Mouse (Mus musculus) stomach, postnatal 0 days (tissue): ENCODE data around the gene Akap8l. TPM values are rescaled to one million over a fixed set of nuclear protein-coding genes. Genes with fewer than 3 reads are reported as not detected.

Experiments
- ATAC-seq: fragments of 200-750 bp; cut with Nextera tagmentation; 2 replicates; pipeline ENCODE4 v1.8.0; 2017; ENCODE audit not compliant: low FRiP score, low TSS enrichment
- DNase-seq: peaks from one replicate; pipeline ENCODE4 v3.0.0-alpha.2; 2016; ENCODE audit warnings: low spot score
- H3K27ac ChIP-seq: fragments of 300-500 bp; sonication (generic); replicated peaks from 2 replicates; pipeline ENCODE4 v1.5.1; 2014; ENCODE audit warnings: mild to moderate bottlenecking, control low read depth
- H3K27me3 ChIP-seq: fragments of 300-500 bp; sonication (generic); 2 replicates; pipeline ENCODE4 v1.6.1; 2014; ENCODE audit warnings: low read length; ENCODE audit not compliant: control insufficient read depth, insufficient read depth
- H3K36me3 ChIP-seq: fragments of 300-500 bp; sonication (generic); 2 replicates; pipeline ENCODE4 v1.6.1; 2014; ENCODE audit warnings: low read length, mixed read lengths; ENCODE audit not compliant: control insufficient read depth, insufficient read depth
- H3K4me1 ChIP-seq: fragments of 300-500 bp; sonication (generic); replicated peaks from 2 replicates; pipeline ENCODE4 v1.6.1; 2014; ENCODE audit warnings: antibody characterized with exemption; ENCODE audit not compliant: control insufficient read depth, insufficient read depth
- H3K4me2 ChIP-seq: fragments of 300-500 bp; sonication (generic); replicated peaks from 2 replicates; pipeline ENCODE4 v1.6.1; 2014; ENCODE audit warnings: low read depth, mild to moderate bottlenecking, control low read depth, moderate library complexity
- H3K4me3 ChIP-seq: fragments of 300-500 bp; sonication (generic); 2 replicates; pipeline ENCODE4 v1.5.1; 2014; ENCODE audit warnings: low read depth, low read length, control low read depth
- H3K9ac ChIP-seq: fragments of 300-500 bp; sonication (generic); 2 replicates; pipeline ENCODE4 v1.6.1; 2014; ENCODE audit warnings: mild to moderate bottlenecking, low read length, control low read depth, mixed read lengths
- H3K9me3 ChIP-seq: fragments of 300-500 bp; sonication (generic); 2 replicates; pipeline ENCODE4 v1.6.1; 2016; ENCODE audit warnings: low read length; ENCODE audit not compliant: control insufficient read depth
- CTCF ChIP-seq: IDR thresholded peaks from 2 replicates; pipeline ENCODE4 v1.5.1; 2016; ENCODE audit warnings: antibody characterized with exemption, low read depth, mild to moderate bottlenecking, moderate library complexity
- EP300 ChIP-seq: optimal IDR thresholded peaks from 2 replicates; pipeline ENCODE3; 2016; ENCODE audit warnings: antibody characterized with exemption
- WGBS: fragments of 180-500 bp; shearing (Covaris S2); extraction: QIAGEN DNeasy Blood & Tissue Kit; methylation state at CpG from one replicate; pipeline ENCODE4 v1.1.7; 2014; 5-methylcytosine and 5-hydroxymethylcytosine counted together
- microRNA-seq: library from miRNA; unstranded; fragments of <30 nt; microRNA quantifications from one replicate; pipeline ENCODE4, GENCODE M21; 2016
- polyA plus RNA-seq: library from polyadenylated mRNA; unstranded; fragments of >200 nt; fragmentation: Nextera tagmentation; extraction: Ambion mirVana; gene quantifications from 2 replicates; pipeline ENCODE4 v1.2.1, GENCODE M21; 2015

Gene Akap8l
- polyA plus RNA-seq, 1 experiment from 2014 or later = 25.2 TPM

- no peak overlapping the region for H3K4me3 ChIP-seq
- TF ChIP-seq EP300 = no peak
- no peak for TF ChIP-seq CTCF
- no peak overlapping the region for H3K9ac ChIP-seq
- no peak overlapping the region for H3K27ac ChIP-seq
- H3K9me3 ChIP-seq = no peaks in the 10 kb centered on the region
- no peak for ATAC-seq
- H3K4me2 ChIP-seq = no peak overlapping the region
- H3K36me3 ChIP-seq = no peaks in the 10 kb centered on the region
- H3K4me1 ChIP-seq = no peaks in the 10 kb centered on the region
- no peak for DNase-seq
- WGBS = 84% methylated on average over 2 of the region's 2 CpGs
- H3K27me3 ChIP-seq = no peaks in the 10 kb centered on the region
Measured at GRCm38 (mm10) chr17:32281126-32281525, 69.3 kb downstream of the Akap8l start.

- Histone ChIP-seq H3K4me2 (no peak overlapping the region), H3K4me3 (no peak overlapping the region), H3K4me1 (no peaks in the 10 kb centered on the region), H3K36me3 (no peaks in the 10 kb centered on the region), H3K27me3 (no peaks in the 10 kb centered on the region), H3K9ac (no peak overlapping the region), H3K27ac (no peak overlapping the region), H3K9me3 (no peaks in the 10 kb centered on the region)
- ATAC-seq (no peak), DNase-seq (no peak)
- no peak for TF ChIP-seq EP300
- TF ChIP-seq CTCF = no peak
- 78% methylated on average over 3 of the region's 3 CpGs for WGBS
Measured at GRCm38 (mm10) chr17:32280575-32280974, 69.8 kb downstream of the Akap8l start.

- ATAC-seq (no peak), DNase-seq (no peak)
- TF ChIP-seq EP300 = no peak
- TF ChIP-seq CTCF = no peak
- H3K9me3 ChIP-seq = no peaks in the 10 kb centered on the region
- WGBS = 67% methylated on average over 1 of the region's 1 CpGs
- no peak overlapping the region for H3K9ac ChIP-seq
- no peak overlapping the region for H3K27ac ChIP-seq
- no peaks in the 10 kb centered on the region for H3K27me3 ChIP-seq
- no peak overlapping the region for H3K4me3 ChIP-seq
- H3K4me2 ChIP-seq = no peak overlapping the region
- no peaks in the 10 kb centered on the region for H3K4me1 ChIP-seq
- no peaks in the 10 kb centered on the region for H3K36me3 ChIP-seq
Measured at GRCm38 (mm10) chr17:32277201-32277600, 73.2 kb downstream of the Akap8l start.

GRCm38 (mm10) chr17:32275568-32275967 is 74.8 kb downstream of the Akap8l start:
- H3K4me2 ChIP-seq = no peak overlapping the region
- H3K27ac ChIP-seq = no peak overlapping the region
- H3K4me3 ChIP-seq = no peak overlapping the region
- no peaks in the 10 kb centered on the region for H3K9me3 ChIP-seq
- DNase-seq (no peak), ATAC-seq (no peak)
- no peaks in the 10 kb centered on the region for H3K36me3 ChIP-seq
- H3K9ac ChIP-seq = no peak overlapping the region
- WGBS = 62% methylated on average over 3 of the region's 3 CpGs
- H3K4me1 ChIP-seq = no peaks in the 10 kb centered on the region
- no peaks in the 10 kb centered on the region for H3K27me3 ChIP-seq
- no peak for TF ChIP-seq CTCF
- no peak for TF ChIP-seq EP300

Small RNA genes within 50 kb of the gene (microRNA-seq; reads per million reads assigned to microRNA genes)
- not detected for gene Gm22201

Other genes starting within 250 kb of the Akap8l start
- gene Notch3, start 183.8 kb downstream of the Akap8l start, polyA plus RNA-seq = 3.9 and 4.0 TPM in 2 replicates
- 45.6 and 48.8 TPM in 2 replicates for gene Ephx3, start 161.1 kb downstream of the Akap8l start, polyA plus RNA-seq
- gene Brd4, start 65.9 kb downstream of the Akap8l start, polyA plus RNA-seq = 28.6 and 29.9 TPM in 2 replicates
- 30.3 and 31.0 TPM in 2 replicates for gene Akap8, start 29.4 kb downstream of the Akap8l start, polyA plus RNA-seq
- 9.6 and 13.4 TPM in 2 replicates for gene Wiz, start 38.8 kb upstream of the Akap8l start, polyA plus RNA-seq
- 0.56 and 0.63 TPM in 2 replicates for gene Rasal3, start 53.0 kb upstream of the Akap8l start, polyA plus RNA-seq
- 0.10 and 0.16 TPM in 2 replicates for gene Pglyrp2, start 73.6 kb upstream of the Akap8l start, polyA plus RNA-seq
- 56.5 and 57.9 TPM in 2 replicates for gene Cyp4f39, start 102.1 kb upstream of the Akap8l start, polyA plus RNA-seq
- gene Cyp4f17, start 155.4 kb upstream of the Akap8l start, polyA plus RNA-seq = 3.5 and 3.8 TPM in 2 replicates
- gene Cyp4f16, start 186.0 kb upstream of the Akap8l start, polyA plus RNA-seq = 18.3 and 18.6 TPM in 2 replicates